Mouse (Mus musculus) CH12.LX (cell line): ENCODE results near the gene Tsen2.

Experiments used
- CHD2 ChIP-seq: IDR thresholded peaks from 2 replicates; pipeline ENCODE4 v1.6.1; 2011; ENCODE audit warnings: low read length, improper control_type of control experiment
- CTCF ChIP-seq, 2 experiments: IDR thresholded peaks in 1 of 2; conservative IDR thresholded peaks in 1 of 2; 2 replicates each; pipeline ENCODE4 v1.5.1; 2011 to 2012; ENCODE audit warnings: low read depth in 2 of 2, low read length in 2 of 2, improper control_type of control experiment in 1 of 2, inconsistent platforms in 1 of 2, mild to moderate bottlenecking in 1 of 2, moderate library complexity in 1 of 2
- KAT2A ChIP-seq: IDR thresholded peaks from 2 replicates; pipeline ENCODE4 v1.6.1; 2012; ENCODE audit warnings: low read length, improper control_type of control experiment, inconsistent platforms; ENCODE audit not compliant: insufficient replicate concordance
- MEF2A ChIP-seq: IDR thresholded peaks from 2 replicates; pipeline ENCODE4 v1.6.1; 2014; ENCODE audit warnings: low read depth, mild to moderate bottlenecking, inconsistent platforms, low read length, improper control_type of control experiment, borderline replicate concordance
- POLR2A ChIP-seq: IDR thresholded peaks from 2 replicates; pipeline ENCODE4 v1.6.1; 2011; ENCODE audit warnings: low read depth, mild to moderate bottlenecking, improper control_type of control experiment, low read length
- USF2 ChIP-seq: conservative IDR thresholded peaks from 2 replicates; pipeline ENCODE4 v1.6.1; 2011; ENCODE audit warnings: low read depth, low read length, improper control_type of control experiment

DNA sequence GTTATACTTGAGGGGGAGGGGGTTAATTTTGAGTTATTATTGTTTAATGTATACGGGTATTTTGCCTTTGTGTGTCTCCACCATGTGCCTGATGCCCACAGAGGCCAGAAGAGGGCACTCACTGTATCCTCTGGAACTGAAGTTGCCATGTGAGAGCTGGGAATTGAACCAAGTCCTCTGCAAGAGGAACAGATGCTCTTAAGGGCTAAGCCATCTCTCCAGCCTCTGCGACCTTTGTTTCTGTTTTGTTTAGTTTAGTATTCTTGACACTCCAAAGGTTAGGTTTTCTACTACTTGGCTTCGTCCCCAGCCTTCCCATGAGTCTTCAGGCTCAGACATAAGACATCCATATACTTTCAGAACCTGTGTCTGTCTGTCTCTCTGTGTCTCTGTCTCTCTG, 39.7 kb downstream of the Tsen2 start:
- TF ChIP-seq CHD2 = no peak
- TF ChIP-seq CTCF (conservative IDR thresholded peaks at IDR 0.05 in 1 of 2, IDR thresholded peaks at IDR 0.05 in 1 of 2; ENCODE audit: low read depth in 2 of 2, low read length in 2 of 2) = peak in 1 of 2 experiments; percentile 54; a peak in 2 of 4 replicates
- no peak for TF ChIP-seq KAT2A
- TF ChIP-seq POLR2A = no peak
- TF ChIP-seq MEF2A = no peak
- TF ChIP-seq USF2 = no peak
